Mouse (Mus musculus): ENCODE data around the gene Fam49a.
"Not testable (repeated sequence)": the region's sequence is repeated elsewhere in the genome, so short reads cannot be mapped to it uniquely, and the experiment has no call there.

Fam49a gene

GRCm38 (mm10) chr12:12261987-12262971, at the start of gene Fam49a:
Gene Fam49a, plus strand, starts transcription at chr12:12262139.
- peak; percentile 76 for DNase-seq

GRCm38 (mm10) chr12:12213536-12213935, 48.4 kb upstream of the Fam49a start:
- DNase-seq: no peak

GRCm38 (mm10) chr12:12218947-12219346, 43.0 kb upstream of the Fam49a start:
- no peak for DNase-seq

- no peak for DNase-seq
Measured at GRCm38 (mm10) chr12:12220755-12221496, 41.0 kb upstream of the Fam49a start.

GRCm38 (mm10) chr12:12222585-12223290, 39.2 kb upstream of the Fam49a start:
- DNase-seq: no peak

- no peak for DNase-seq
Measured at GRCm38 (mm10) chr12:12223336-12223735, 38.6 kb upstream of the Fam49a start.

GRCm38 (mm10) chr12:12225706-12226105, 36.2 kb upstream of the Fam49a start:
- DNase-seq: no peak

GRCm38 (mm10) chr12:12227594-12227993, 34.3 kb upstream of the Fam49a start:
- no peak for DNase-seq

- no peak for DNase-seq
Measured at GRCm38 (mm10) chr12:12230031-12230557, 31.8 kb upstream of the Fam49a start.

- no peak for DNase-seq
Measured at GRCm38 (mm10) chr12:12232097-12232496, 29.8 kb upstream of the Fam49a start.

GRCm38 (mm10) chr12:12236978-12237377, 25.0 kb upstream of the Fam49a start:
- DNase-seq: no peak

GRCm38 (mm10) chr12:12239502-12239901, 22.4 kb upstream of the Fam49a start:
- DNase-seq: no peak

GRCm38 (mm10) chr12:12243148-12243547, 18.8 kb upstream of the Fam49a start:
- no peak for DNase-seq

- not testable (repeated sequence) for DNase-seq
Measured at GRCm38 (mm10) chr12:12247023-12247422, 14.9 kb upstream of the Fam49a start.

- DNase-seq: no peak
Measured at GRCm38 (mm10) chr12:12249521-12249920, 12.4 kb upstream of the Fam49a start.

GRCm38 (mm10) chr12:12253526-12253925, 8.4 kb upstream of the Fam49a start:
- no peak for DNase-seq

GRCm38 (mm10) chr12:12254139-12254538, 7.8 kb upstream of the Fam49a start:
- DNase-seq: no peak

GRCm38 (mm10) chr12:12260979-12261960, 669 bp upstream of the Fam49a start:
- DNase-seq: no peak

GRCm38 (mm10) chr12:12263371-12263791, 1.4 kb downstream of the Fam49a start:
- DNase-seq: peak; percentile 8

- DNase-seq: peak; percentile 27
Measured at GRCm38 (mm10) chr12:12264151-12264550, 2.2 kb downstream of the Fam49a start.

GRCm38 (mm10) chr12:12266552-12266951, 4.6 kb downstream of the Fam49a start:
- DNase-seq: no peak

All from thymus, postnatal 25 days (tissue).